Mouse (Mus musculus): ENCODE data around the gene Gata3.

DNA sequence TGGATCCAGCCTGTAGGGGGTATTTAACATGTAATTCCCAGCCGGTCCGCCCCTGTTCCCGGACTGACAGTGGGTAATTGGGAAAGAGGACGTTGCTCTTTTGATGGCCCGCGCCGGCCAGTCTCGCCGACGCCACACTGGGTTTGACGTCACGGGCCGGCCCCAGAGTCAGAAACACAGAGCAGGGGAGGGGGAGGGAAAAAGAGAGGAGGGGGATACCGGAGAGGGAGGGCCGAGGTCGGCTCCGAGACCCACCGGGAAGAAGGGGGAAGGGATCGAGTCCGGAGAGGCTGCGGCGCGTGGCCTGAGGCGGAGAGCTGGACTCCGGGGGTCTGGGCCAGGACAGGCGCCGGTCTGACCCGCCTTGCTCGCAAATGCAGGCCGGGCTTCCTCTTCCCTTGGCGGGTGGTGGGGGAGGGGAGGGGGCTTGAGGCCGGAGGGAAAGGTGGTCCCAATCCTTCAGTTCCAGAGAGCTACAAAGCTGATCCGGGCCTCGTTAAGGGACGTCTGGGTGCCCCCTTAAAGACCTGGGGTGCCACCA, 8.7 kb downstream of the Gata3 start, which contains the start of gene 4930412O13Rik:
- TF ChIP-seq CTCF (IDR thresholded peaks at IDR 0.05; ENCODE audit: low read depth), result no peak
- no peak for TF ChIP-seq EP300 (IDR thresholded peaks at IDR 0.05; ENCODE audit: low read depth)

All from heart, postnatal 0 days (tissue).